Mouse (Mus musculus): ENCODE measurements around the gene Nebl. TPM values are rescaled to one million over a fixed set of nuclear protein-coding genes. Genes with fewer than 3 reads are reported as not detected.

Gene Nebl
- polyA plus RNA-seq, 1 experiment, result 132 TPM

GRCm38 (mm10) chr2:17390513-17391200 is 340.6 kb downstream of the Nebl start:
- no peak for TF ChIP-seq CTCF (IDR thresholded peaks at IDR 0.05; ENCODE audit: borderline replicate concordance, control insufficient read depth, extremely low read depth, insufficient read depth, low read length, poor library complexity)
- TF ChIP-seq POLR2A (IDR thresholded peaks at IDR 0.05; ENCODE audit: control insufficient read depth, extremely low read depth, insufficient read depth, low read length, poor library complexity), result no peak
- Histone ChIP-seq H3K4me3 (ENCODE audit: control insufficient read depth, insufficient read depth, low read length) (no peak overlapping the region), H3K4me1 (replicated peaks; ENCODE audit: control insufficient read depth, insufficient read depth, low read length) (peaks cover 6% of the 10 kb centered on the region; the same call in 1 of the 2 replicates), H3K27me3 (ENCODE audit: control insufficient read depth, insufficient read depth, low read length) (no peaks in the 10 kb centered on the region), H3K27ac (ENCODE audit: control insufficient read depth, insufficient read depth, low read length) (peak overlapping the region; percentile 70; the same call in 1 of the 2 replicates), H3K36me3 (ENCODE audit: control insufficient read depth, insufficient read depth, low read length) (peaks cover 31% of the 10 kb centered on the region)
- peak; percentile 59 for DNase-seq
- WGBS, result 14% methylated on average over 7 of the region's 7 CpGs

GRCm38 (mm10) chr2:17389886-17390285 is 341.4 kb downstream of the Nebl start:
- no peak overlapping the region for H3K27ac ChIP-seq (ENCODE audit: control insufficient read depth, insufficient read depth, low read length)
- TF ChIP-seq CTCF (IDR thresholded peaks at IDR 0.05; ENCODE audit: borderline replicate concordance, control insufficient read depth, extremely low read depth, insufficient read depth, low read length, poor library complexity), result no peak
- no peak for TF ChIP-seq POLR2A (IDR thresholded peaks at IDR 0.05; ENCODE audit: control insufficient read depth, extremely low read depth, insufficient read depth, low read length, poor library complexity)
- no peak for DNase-seq
- H3K27me3 ChIP-seq (ENCODE audit: control insufficient read depth, insufficient read depth, low read length), result no peaks in the 10 kb centered on the region
- peaks cover 6% of the 10 kb centered on the region; the same call in 1 of the 2 replicates for H3K4me1 ChIP-seq (replicated peaks; ENCODE audit: control insufficient read depth, insufficient read depth, low read length)
- H3K4me3 ChIP-seq (ENCODE audit: control insufficient read depth, insufficient read depth, low read length), result peak overlapping the region; percentile 38
- 88% methylated on average over 2 of the region's 2 CpGs for WGBS
- H3K36me3 ChIP-seq (ENCODE audit: control insufficient read depth, insufficient read depth, low read length), result peaks cover 36% of the 10 kb centered on the region

GRCm38 (mm10) chr2:17389379-17389778 is 341.9 kb downstream of the Nebl start:
- WGBS, result 81% methylated on average over 4 of the region's 4 CpGs
- no peak for TF ChIP-seq CTCF (IDR thresholded peaks at IDR 0.05; ENCODE audit: borderline replicate concordance, control insufficient read depth, extremely low read depth, insufficient read depth, low read length, poor library complexity)
- TF ChIP-seq POLR2A (IDR thresholded peaks at IDR 0.05; ENCODE audit: control insufficient read depth, extremely low read depth, insufficient read depth, low read length, poor library complexity), result no peak
- H3K4me1 ChIP-seq (replicated peaks; ENCODE audit: control insufficient read depth, insufficient read depth, low read length), result peaks cover 6% of the 10 kb centered on the region; the same call in 1 of the 2 replicates
- DNase-seq, result no peak
- H3K27me3 ChIP-seq (ENCODE audit: control insufficient read depth, insufficient read depth, low read length), result no peaks in the 10 kb centered on the region
- peak overlapping the region; percentile 20; the same call in 1 of the 2 replicates for H3K27ac ChIP-seq (ENCODE audit: control insufficient read depth, insufficient read depth, low read length)
- peaks cover 36% of the 10 kb centered on the region for H3K36me3 ChIP-seq (ENCODE audit: control insufficient read depth, insufficient read depth, low read length)
- peak overlapping the region; percentile 10; the same call in 1 of the 2 replicates for H3K4me3 ChIP-seq (ENCODE audit: control insufficient read depth, insufficient read depth, low read length)

GRCm38 (mm10) chr2:17382227-17382626 is 349.0 kb downstream of the Nebl start:
- whole genome bisulfite sequencing, result 100% methylated on average over 1 of the region's 1 CpGs
- Histone ChIP-seq H3K4me1 (replicated peaks; ENCODE audit: control insufficient read depth, insufficient read depth, low read length) (no peaks in the 10 kb centered on the region), H3K36me3 (ENCODE audit: control insufficient read depth, insufficient read depth, low read length) (peaks cover 47% of the 10 kb centered on the region), H3K27ac (ENCODE audit: control insufficient read depth, insufficient read depth, low read length) (no peak overlapping the region), H3K4me3 (ENCODE audit: control insufficient read depth, insufficient read depth, low read length) (no peak overlapping the region), H3K27me3 (ENCODE audit: control insufficient read depth, insufficient read depth, low read length) (no peaks in the 10 kb centered on the region)
- no peak for DNase-seq
- TF ChIP-seq CTCF (IDR thresholded peaks at IDR 0.05; ENCODE audit: borderline replicate concordance, control insufficient read depth, extremely low read depth, insufficient read depth, low read length, poor library complexity) (no peak), POLR2A (IDR thresholded peaks at IDR 0.05; ENCODE audit: control insufficient read depth, extremely low read depth, insufficient read depth, low read length, poor library complexity) (no peak)

- WGBS, result 96% methylated on average over 2 of the region's 2 CpGs
- H3K27me3 ChIP-seq (ENCODE audit: control insufficient read depth, insufficient read depth, low read length), result no peaks in the 10 kb centered on the region
- H3K4me3 ChIP-seq (ENCODE audit: control insufficient read depth, insufficient read depth, low read length), result no peak overlapping the region
- H3K36me3 ChIP-seq (ENCODE audit: control insufficient read depth, insufficient read depth, low read length), result peaks cover 60% of the 10 kb centered on the region
- H3K4me1 ChIP-seq (replicated peaks; ENCODE audit: control insufficient read depth, insufficient read depth, low read length), result no peaks in the 10 kb centered on the region
- TF ChIP-seq CTCF (IDR thresholded peaks at IDR 0.05; ENCODE audit: borderline replicate concordance, control insufficient read depth, extremely low read depth, insufficient read depth, low read length, poor library complexity) (no peak), POLR2A (IDR thresholded peaks at IDR 0.05; ENCODE audit: control insufficient read depth, extremely low read depth, insufficient read depth, low read length, poor library complexity) (no peak)
- DNase-seq, result no peak
- H3K27ac ChIP-seq (ENCODE audit: control insufficient read depth, insufficient read depth, low read length), result no peak overlapping the region
Observed at GRCm38 (mm10) chr2:17375916-17376315, 355.3 kb downstream of the Nebl start.

GRCm38 (mm10) chr2:17365671-17366070 is 365.6 kb downstream of the Nebl start:
- no peaks in the 10 kb centered on the region for H3K27me3 ChIP-seq (ENCODE audit: control insufficient read depth, insufficient read depth, low read length)
- TF ChIP-seq CTCF (IDR thresholded peaks at IDR 0.05; ENCODE audit: borderline replicate concordance, control insufficient read depth, extremely low read depth, insufficient read depth, low read length, poor library complexity) (no peak), POLR2A (IDR thresholded peaks at IDR 0.05; ENCODE audit: control insufficient read depth, extremely low read depth, insufficient read depth, low read length, poor library complexity) (no peak)
- peak; percentile 21 for DNase-seq
- H3K4me1 ChIP-seq (replicated peaks; ENCODE audit: control insufficient read depth, insufficient read depth, low read length), result peaks cover 16% of the 10 kb centered on the region
- peak overlapping the region; percentile 100 for H3K27ac ChIP-seq (ENCODE audit: control insufficient read depth, insufficient read depth, low read length)
- peaks cover 20% of the 10 kb centered on the region; the same call in 1 of the 2 replicates for H3K36me3 ChIP-seq (ENCODE audit: control insufficient read depth, insufficient read depth, low read length)
- H3K4me3 ChIP-seq (ENCODE audit: control insufficient read depth, insufficient read depth, low read length), result no peak overlapping the region
- WGBS, result 6% methylated on average over 5 of the region's 5 CpGs
